Mouse (Mus musculus) Muller cell, postnatal 12 days (primary cell): ENCODE data around the gene Scgb1b20.
"Not testable (repeated sequence)": the region's sequence is repeated elsewhere in the genome, so short reads cannot be mapped to it uniquely, and the experiment has no call there.

Experiments used
- DNase-seq: peaks from one replicate; pipeline ENCODE4 v3.0.0-alpha.2; 2015; ENCODE audit errors: inconsistent ontology term

Gene Scgb1b20

DNA sequence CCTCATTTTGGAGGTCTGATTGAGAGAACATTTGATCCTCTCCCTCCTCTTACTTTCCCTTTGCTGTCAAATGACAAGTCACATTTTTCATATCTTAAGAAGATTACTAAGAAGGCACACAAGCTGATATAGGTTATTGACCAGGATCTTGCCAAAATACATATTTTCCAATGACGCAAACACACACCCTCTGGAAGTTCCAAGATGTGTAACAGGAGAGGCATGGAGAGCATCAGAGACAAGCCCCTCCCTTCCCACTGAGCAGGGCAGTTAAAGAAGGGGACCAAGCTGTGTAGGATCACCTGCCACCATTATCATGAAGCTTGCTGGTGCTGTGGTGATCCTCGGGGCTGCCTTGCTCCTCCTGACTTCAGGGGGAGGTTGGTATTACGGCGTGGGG lies at the start of gene Scgb1b20:
TSS of gene Scgb1b20 (plus strand) at position 301 of the 400 bp plus-strand sequence.
- DNase-seq, result not testable (repeated sequence)

DNA sequence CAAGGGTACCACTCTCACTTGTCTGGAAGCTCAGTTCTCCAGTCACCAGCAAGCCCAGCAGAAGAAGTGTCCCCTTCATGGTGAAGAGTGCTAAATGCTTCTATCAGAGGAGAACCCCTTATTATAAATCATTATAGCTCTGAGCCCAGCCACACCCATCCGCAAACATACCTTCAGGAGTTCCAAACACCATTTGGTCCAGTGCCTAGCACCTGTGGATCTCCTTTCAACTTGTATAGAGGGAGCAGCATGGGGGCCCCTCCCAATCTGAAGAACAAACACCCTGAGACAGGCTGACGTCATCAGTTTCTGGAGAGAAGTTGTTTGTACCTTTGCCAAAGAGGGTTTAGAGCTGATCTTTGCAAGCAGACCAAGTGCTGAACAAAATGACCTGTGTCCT lies 6.8 kb upstream of the Scgb1b20 start, which contains the start of gene Scgb2b20:
TSS of gene Scgb2b20 (minus strand) at position 101 of the 400 bp plus-strand sequence.
- DNase-seq, result not testable (repeated sequence)

DNA sequence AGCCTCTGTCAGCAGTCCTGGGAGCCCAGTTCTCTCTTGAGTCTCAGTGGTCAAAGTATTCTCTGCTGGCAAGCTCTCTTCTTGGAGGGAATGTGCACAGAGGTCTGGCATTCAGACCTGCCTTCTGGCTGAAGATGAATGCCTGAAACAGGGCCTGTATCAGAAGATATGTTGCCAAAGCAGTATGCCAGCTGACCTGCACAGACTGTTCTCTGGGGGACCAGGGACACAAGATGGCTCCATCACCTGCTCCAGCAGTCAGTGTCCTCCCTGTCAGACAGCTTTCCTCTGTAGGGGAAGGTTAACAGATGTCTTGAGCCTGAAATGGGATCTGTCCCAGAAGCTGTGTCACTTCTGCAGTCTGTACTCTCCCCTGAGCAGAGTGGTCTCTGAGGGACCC lies 26.7 kb downstream of the Scgb1b20 start:
- DNase-seq, result not testable (repeated sequence)

DNA sequence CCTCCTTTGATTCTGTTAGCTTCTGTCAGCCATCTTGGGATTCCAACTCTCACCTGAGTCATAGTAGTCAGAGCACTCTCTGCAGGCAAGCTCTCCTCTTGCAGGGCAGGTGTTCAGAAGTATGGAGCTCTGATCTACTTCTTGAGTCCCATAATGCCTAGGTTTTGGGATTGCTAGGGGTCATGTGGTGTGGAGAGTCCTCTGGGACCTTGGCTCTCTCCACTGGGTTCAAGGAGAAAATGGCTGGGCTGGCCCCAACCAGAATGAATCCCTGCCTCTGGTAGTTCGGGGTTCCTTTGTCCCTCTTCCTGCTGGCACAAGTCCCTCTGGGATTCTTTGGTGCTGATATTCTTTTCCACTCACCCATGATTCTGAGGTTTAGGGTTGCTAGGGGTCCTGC lies 28.6 kb downstream of the Scgb1b20 start:
- no peak for DNase-seq

DNA sequence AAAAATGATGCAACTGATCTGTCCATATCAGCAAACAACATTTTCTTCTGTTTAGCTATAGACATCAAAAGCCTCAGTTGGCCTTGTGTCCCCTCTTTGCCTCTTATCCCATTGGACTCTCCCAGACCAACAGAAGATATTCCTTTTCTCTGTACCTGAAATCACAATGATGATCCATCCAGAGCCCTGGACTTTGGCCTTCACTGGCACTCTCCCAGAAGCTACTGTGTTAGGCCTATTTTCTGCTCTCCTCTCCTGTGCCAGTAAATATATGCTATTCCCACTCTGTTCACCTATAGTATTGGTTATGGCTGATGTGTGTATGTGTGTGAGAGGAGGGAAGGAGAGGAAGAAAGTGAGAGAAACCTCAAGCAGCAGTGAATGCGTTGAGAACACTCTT lies 36.6 kb downstream of the Scgb1b20 start:
- not testable (repeated sequence) for DNase-seq
